In the genomic region with DNA sequence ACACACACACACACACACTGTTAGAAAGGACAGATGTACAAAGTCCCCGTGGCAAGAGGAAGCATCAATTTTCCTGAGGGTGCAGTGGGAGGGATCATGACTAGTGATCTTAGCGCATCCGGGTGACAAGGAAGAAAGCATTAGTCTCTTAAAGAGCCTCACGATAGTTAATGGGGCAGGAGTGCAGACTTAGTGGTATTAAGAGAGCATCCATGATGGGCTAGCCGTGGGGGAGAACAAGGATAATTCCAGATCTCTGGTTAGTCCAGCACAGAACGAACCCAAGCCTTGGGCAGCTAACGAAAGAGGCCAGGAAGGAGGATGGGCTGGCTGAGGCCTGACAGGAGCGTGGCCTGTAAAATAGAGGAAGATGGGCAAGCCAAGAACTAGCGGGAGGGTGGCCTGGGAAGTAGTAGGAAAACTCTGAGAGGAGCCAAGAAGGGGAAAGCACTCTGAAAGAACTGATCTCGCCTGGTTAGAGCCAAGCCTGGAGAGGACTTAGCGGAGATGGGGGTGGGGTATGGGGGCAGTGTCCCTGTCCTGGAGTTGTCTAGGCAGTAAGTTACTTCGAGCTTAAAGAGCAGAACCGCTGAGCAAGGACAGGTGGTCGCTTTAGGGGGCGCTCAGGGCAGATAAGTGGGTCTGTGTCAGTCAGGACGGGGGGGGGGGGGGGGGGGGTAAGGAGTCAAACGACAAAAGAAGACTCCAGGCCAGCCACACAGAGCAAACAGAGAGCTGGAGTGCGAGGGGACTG, we compare ENCODE assay signal across 8 mouse cellular contexts. TPM values are rescaled to one million over a fixed set of nuclear protein-coding genes. Genes with fewer than 3 reads are reported as not detected.
A peak's percentile ranks its signal among the peaks of the same experiment; 100 is the strongest.
DNase-seq lines count a peak whose midpoint lies in the region; ATAC-seq lines count a peak whose summit lies in the region.

Gene Cmtm3, plus strand, starts transcription at position 182 of the 754 bp plus-strand sequence.

- no peaks in the 10 kb centered on the region for H3K36me3 ChIP-seq in forebrain, embryonic 11.5 days (ENCODE audit: control insufficient read depth, insufficient read depth, low read length)
- no peaks in the 10 kb centered on the region for H3K36me3 ChIP-seq in macrophage (ENCODE audit: inconsistent target)

- H3K9ac ChIP-seq in forebrain, embryonic 11.5 days (ENCODE audit: low read length) = peak within 1 kb of the TSS; percentile 74

- peak within 1 kb of the TSS; percentile 55 for H3K4me3 ChIP-seq in forebrain, embryonic 11.5 days (ENCODE audit: low read depth, low read length)
- peak within 1 kb of the TSS; percentile 51 for H3K4me3 ChIP-seq in macrophage (ENCODE audit: inconsistent target)

- no peaks in the 10 kb centered on the region for H3K27me3 ChIP-seq in forebrain, embryonic 11.5 days (ENCODE audit: control insufficient read depth, insufficient read depth, low read length)

- peak; percentile 48 to 56 for DNase-seq in cerebellum, postnatal 10 days
- no peak for DNase-seq in cerebellum, adult 8-10 months
- DNase-seq in NIH3T3 (ENCODE audit: low read depth) = peak; percentile 29
- DNase-seq in forebrain, embryonic 11.5 days (ENCODE audit: low spot score) = no peak
- DNase-seq in heart, postnatal 4 days = peak; percentile 57
- no peak for DNase-seq in layer of hippocampus, adult 8-10 months (ENCODE audit: low spot score in 2 of 2)
- DNase-seq in spleen, postnatal 10 days (ENCODE audit: low spot score in 2 of 2) = no peak

- WGBS in forebrain, embryonic 11.5 days = 12% methylated on average over 17 of the region's 18 CpGs
- 34% methylated on average over 16 of the region's 18 CpGs for WGBS in macrophage (ENCODE audit: missing documents)

- ATAC-seq in forebrain, embryonic 11.5 days (replicated peaks; ENCODE audit: low FRiP score) = no peak

- H3K27ac ChIP-seq in forebrain, embryonic 11.5 days (ENCODE audit: low read depth, low read length) = no peak within 1 kb of the TSS
- peak within 1 kb of the TSS; percentile 94 for H3K27ac ChIP-seq in macrophage

- peak within 1 kb of the TSS; percentile 85 for H3K4me2 ChIP-seq in forebrain, embryonic 11.5 days (ENCODE audit: low read depth, low read length, severe bottlenecking)

- H3K9me3 ChIP-seq in forebrain, embryonic 11.5 days (ENCODE audit: control insufficient read depth, low read length) = no peaks in the 10 kb centered on the region

- peaks cover 34% of the 10 kb centered on the region for H3K79me2 ChIP-seq in macrophage (ENCODE audit: inconsistent target)

- H3K4me1 ChIP-seq in forebrain, embryonic 11.5 days (replicated peaks; ENCODE audit: control insufficient read depth, insufficient read depth, low read length) = no peaks in the 10 kb centered on the region; the same call in 1 of the 2 replicates

RNA-seq across cellular contexts. Expression of gene Cmtm3, which starts in this region (rescaled TPM):
- polyA plus RNA-seq in forebrain, embryonic 11.5 days (2014; fragmentation: Nextera tagmentation; extraction: Ambion mirVana) = 66.8 and 70.9 TPM in 2 replicates
- 10 to 100 TPM; 50.6 to 50.7 TPM for total RNA-seq in heart, postnatal 4 days (2021)
- total RNA-seq in layer of hippocampus, adult 8-10 months (2022) = 10 to 100 TPM in 3 of 4 experiments, 1 to 10 TPM in 1; 7.7 to 23.1 (median 16.0) TPM
- 100 to 1,000 TPM; 136 to 289 (median 214) TPM for total RNA-seq in macrophage (2018; cell fraction: chromatin; rRNA removed)
- 100 to 1,000 TPM; 147 to 208 (median 174) TPM for total RNA-seq in macrophage (2018; cell fraction: cytosol; rRNA removed)
- total RNA-seq in macrophage (2018; cell fraction: nucleus; rRNA removed) = 100 to 1,000 TPM; 129 to 308 (median 202) TPM
- polyA plus RNA-seq in macrophage (2018) = 170 to 223 TPM (median 206 TPM) in 3 replicates

Comparison
In these comparisons a context has a peak if more than half of its experiments do, and no peak if none do; other contexts are left out.
1. DNase-seq: peak in cerebellum, postnatal 10 days (2 of 2), NIH3T3 (single experiment) and heart, postnatal 4 days (single experiment); none in cerebellum, adult 8-10 months (single experiment), forebrain, embryonic 11.5 days (single experiment), layer of hippocampus, adult 8-10 months (0 of 2) and spleen, postnatal 10 days (0 of 2).